Mouse (Mus musculus) forebrain, embryonic 14.5 days (tissue): Measurements from ENCODE around the gene Adamtsl1. TPM values are rescaled to one million over a fixed set of nuclear protein-coding genes. Genes with fewer than 3 reads are reported as not detected.

ENCODE experiments used
- ATAC-seq: fragments of 200-750 bp; cut with Nextera tagmentation; 2 replicates; pipeline ENCODE4 v1.8.0; 2017; ENCODE audit warnings: mild to moderate bottlenecking, moderate library complexity
- DNase-seq: peaks from one replicate; pipeline ENCODE4 v3.0.0-alpha.2; 2015; ENCODE audit warnings: low spot score
- H3K27ac ChIP-seq: fragments of 300-500 bp; sonication (generic); 2 replicates; pipeline ENCODE4 v1.5.1; 2014; ENCODE audit warnings: low read depth, mild to moderate bottlenecking, control low read depth, low read length, moderate library complexity
- H3K27me3 ChIP-seq: fragments of 300-500 bp; sonication (generic); replicated peaks from 2 replicates; pipeline ENCODE4 v1.6.1; 2014; ENCODE audit warnings: low read length, control low read depth, mixed read lengths; ENCODE audit not compliant: control insufficient read depth, insufficient read depth
- H3K36me3 ChIP-seq: fragments of 300-500 bp; sonication (generic); 2 replicates; pipeline ENCODE4 v1.6.1; 2014; ENCODE audit warnings: low read length, control low read depth; ENCODE audit not compliant: control insufficient read depth, insufficient read depth
- H3K4me1 ChIP-seq: fragments of 300-500 bp; sonication (generic); 2 replicates; pipeline ENCODE4 v1.6.1; 2014; ENCODE audit warnings: antibody characterized with exemption, low read length, control low read depth; ENCODE audit not compliant: control insufficient read depth, insufficient read depth
- H3K4me2 ChIP-seq: fragments of 300-500 bp; sonication (generic); 2 replicates; pipeline ENCODE4 v1.6.1; 2014; ENCODE audit warnings: mild to moderate bottlenecking, control low read depth, low read length
- H3K4me3 ChIP-seq: fragments of 300-500 bp; sonication (generic); 2 replicates; pipeline ENCODE4 v1.5.1; 2014; ENCODE audit warnings: low read depth, low read length, control low read depth
- H3K9ac ChIP-seq: fragments of 300-500 bp; sonication (generic); 2 replicates; pipeline ENCODE4 v1.6.1; 2014; ENCODE audit warnings: mild to moderate bottlenecking, low read length, control low read depth, moderate library complexity
- H3K9me3 ChIP-seq: fragments of 300-500 bp; sonication (generic); replicated peaks from 2 replicates; pipeline ENCODE4 v1.6.1; 2016; ENCODE audit warnings: low read length, control low read depth, mixed read lengths; ENCODE audit not compliant: control insufficient read depth
- WGBS: fragments of 180-500 bp; shearing (Covaris S2); extraction: QIAGEN DNeasy Blood & Tissue Kit; methylation state at CpG from one replicate; pipeline ENCODE4 v1.1.7; 2014; 5-methylcytosine and 5-hydroxymethylcytosine counted together
- polyA plus RNA-seq: library from polyadenylated mRNA; unstranded; fragments of >200 nt; fragmentation: Nextera tagmentation; extraction: Ambion mirVana; gene quantifications from 2 replicates; pipeline ENCODE4 v1.2.1, GENCODE M21; 2014

Gene Adamtsl1
- polyA plus RNA-seq, 1 experiment from 2014 or later, result 2.2 TPM

GRCm38 (mm10) chr4:86408421-86408820 is 894.4 kb downstream of the Adamtsl1 start:
- no peak overlapping the region for H3K4me3 ChIP-seq
- H3K4me2 ChIP-seq, result no peak overlapping the region
- 94% methylated on average over 9 of the region's 9 CpGs for WGBS
- H3K9ac ChIP-seq, result no peak overlapping the region
- no peak overlapping the region for H3K27ac ChIP-seq
- ATAC-seq (no peak), DNase-seq (no peak)
- H3K36me3 ChIP-seq, result no peaks in the 10 kb centered on the region
- no peaks in the 10 kb centered on the region for H3K27me3 ChIP-seq
- H3K4me1 ChIP-seq, result no peaks in the 10 kb centered on the region
- H3K9me3 ChIP-seq, result no peaks in the 10 kb centered on the region

GRCm38 (mm10) chr4:86410946-86411345 is 897.0 kb downstream of the Adamtsl1 start:
- no peaks in the 10 kb centered on the region for H3K9me3 ChIP-seq
- H3K9ac ChIP-seq, result no peak overlapping the region
- no peak for DNase-seq
- WGBS, result 94% methylated on average over 3 of the region's 3 CpGs
- H3K27ac ChIP-seq, result no peak overlapping the region
- no peaks in the 10 kb centered on the region for H3K36me3 ChIP-seq
- H3K4me2 ChIP-seq, result no peak overlapping the region
- no peaks in the 10 kb centered on the region for H3K4me1 ChIP-seq
- no peaks in the 10 kb centered on the region for H3K27me3 ChIP-seq
- no peak for ATAC-seq
- no peak overlapping the region for H3K4me3 ChIP-seq

- Histone ChIP-seq H3K4me2 (no peak overlapping the region), H3K4me1 (no peaks in the 10 kb centered on the region), H3K9ac (no peak overlapping the region), H3K9me3 (no peaks in the 10 kb centered on the region), H3K4me3 (no peak overlapping the region), H3K27ac (no peak overlapping the region), H3K36me3 (no peaks in the 10 kb centered on the region), H3K27me3 (no peaks in the 10 kb centered on the region)
- ATAC-seq (no peak), DNase-seq (no peak)
- WGBS, result 68% methylated on average over 3 of the region's 3 CpGs
These were observed 899.4 kb downstream of the Adamtsl1 start for GRCm38 (mm10) chr4:86413388-86413787.

- Histone ChIP-seq H3K9ac (no peak overlapping the region), H3K9me3 (no peaks in the 10 kb centered on the region), H3K4me1 (no peaks in the 10 kb centered on the region), H3K27ac (no peak overlapping the region), H3K36me3 (no peaks in the 10 kb centered on the region), H3K27me3 (no peaks in the 10 kb centered on the region), H3K4me2 (no peak overlapping the region), H3K4me3 (no peak overlapping the region)
- WGBS, result 76% methylated on average over 15 of the region's 15 CpGs
- ATAC-seq (no peak), DNase-seq (peak; percentile 13)
These were observed 902.5 kb downstream of the Adamtsl1 start for GRCm38 (mm10) chr4:86416401-86417025.

GRCm38 (mm10) chr4:86422586-86422985 is 908.6 kb downstream of the Adamtsl1 start:
- Histone ChIP-seq H3K4me3 (no peak overlapping the region), H3K27me3 (no peaks in the 10 kb centered on the region), H3K36me3 (no peaks in the 10 kb centered on the region), H3K4me1 (no peaks in the 10 kb centered on the region), H3K9ac (no peak overlapping the region), H3K4me2 (no peak overlapping the region), H3K27ac (no peak overlapping the region), H3K9me3 (no peaks in the 10 kb centered on the region)
- WGBS, result 84% methylated on average over 6 of the region's 6 CpGs
- no peak for ATAC-seq
- DNase-seq, result no peak

- H3K9me3 ChIP-seq, result no peaks in the 10 kb centered on the region
- H3K27me3 ChIP-seq, result no peaks in the 10 kb centered on the region
- no peaks in the 10 kb centered on the region for H3K36me3 ChIP-seq
- no peak overlapping the region for H3K4me2 ChIP-seq
- no peak overlapping the region for H3K9ac ChIP-seq
- ATAC-seq, result no peak
- DNase-seq, result peak; percentile 14
- no peak overlapping the region for H3K4me3 ChIP-seq
- no peak overlapping the region for H3K27ac ChIP-seq
- H3K4me1 ChIP-seq, result no peaks in the 10 kb centered on the region
- 83% methylated on average over 7 of the region's 7 CpGs for WGBS
These were observed 911.6 kb downstream of the Adamtsl1 start for GRCm38 (mm10) chr4:86425581-86425980.

GRCm38 (mm10) chr4:86426549-86426948 is 912.6 kb downstream of the Adamtsl1 start:
- no peak for ATAC-seq
- DNase-seq, result no peak

GRCm38 (mm10) chr4:86427312-86427711 is 913.3 kb downstream of the Adamtsl1 start:
- Histone ChIP-seq H3K4me1 (no peaks in the 10 kb centered on the region), H3K9ac (no peak overlapping the region), H3K36me3 (no peaks in the 10 kb centered on the region), H3K4me3 (no peak overlapping the region), H3K4me2 (no peak overlapping the region), H3K27ac (no peak overlapping the region), H3K9me3 (no peaks in the 10 kb centered on the region), H3K27me3 (no peaks in the 10 kb centered on the region)
- ATAC-seq, result no peak
- DNase-seq, result peak; percentile 19
- WGBS, result 68% methylated on average over 5 of the region's 5 CpGs

More at GRCm38 (mm10) chr4:86426549-86426948, 912.6 kb downstream of the Adamtsl1 start:
- WGBS, result 87% methylated on average over 11 of the region's 11 CpGs
- Histone ChIP-seq H3K4me1 (no peaks in the 10 kb centered on the region), H3K9ac (no peak overlapping the region), H3K36me3 (no peaks in the 10 kb centered on the region), H3K27me3 (no peaks in the 10 kb centered on the region), H3K4me2 (no peak overlapping the region), H3K4me3 (no peak overlapping the region), H3K9me3 (no peaks in the 10 kb centered on the region), H3K27ac (no peak overlapping the region)

- Histone ChIP-seq H3K4me3 (no peak overlapping the region), H3K27ac (no peak overlapping the region), H3K4me1 (no peaks in the 10 kb centered on the region), H3K36me3 (no peaks in the 10 kb centered on the region), H3K27me3 (no peaks in the 10 kb centered on the region), H3K9me3 (no peaks in the 10 kb centered on the region), H3K9ac (no peak overlapping the region), H3K4me2 (no peak overlapping the region)
- WGBS, result 90% methylated on average over 6 of the region's 6 CpGs
- ATAC-seq (no peak), DNase-seq (no peak)
These were observed 914.2 kb downstream of the Adamtsl1 start for GRCm38 (mm10) chr4:86428091-86428745.
